Mouse (Mus musculus): ENCODE measurements at regions not wholly inside any gene's neighbourhood (a gene's known extent, or its start where the extent isn't known, plus 50 kb on each side); places are given as distances from the start of the nearest gene placed in this dataset.

DNA sequence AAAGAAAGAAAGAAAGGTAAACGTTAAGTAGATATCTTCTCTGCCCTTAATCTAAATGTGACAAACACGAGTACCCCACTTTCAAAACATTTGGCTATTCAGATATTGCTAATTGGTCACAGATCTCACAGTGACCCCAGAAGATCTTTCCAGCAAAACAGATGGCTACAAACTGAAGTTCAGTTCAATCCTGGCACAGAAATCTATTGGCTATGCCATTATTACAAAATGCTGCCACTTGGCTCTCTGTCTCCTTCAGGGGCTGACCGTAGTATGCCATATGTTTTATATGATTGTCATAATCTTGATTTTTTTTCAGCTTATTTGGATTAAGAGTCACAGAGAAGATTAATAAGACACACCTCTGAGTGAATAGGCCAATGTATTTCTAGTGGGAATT lies 873.2 kb downstream of the Slc22a22 start:
- DNase-seq (ENCODE audit: extremely low spot score, low read depth, low spot score) = no peak

- no peak for DNase-seq (ENCODE audit: extremely low spot score, low read depth, low spot score)
Measured at GRCm38 (mm10) chr15:56592656-56593055, 884.8 kb downstream of the Slc22a22 start.

DNA sequence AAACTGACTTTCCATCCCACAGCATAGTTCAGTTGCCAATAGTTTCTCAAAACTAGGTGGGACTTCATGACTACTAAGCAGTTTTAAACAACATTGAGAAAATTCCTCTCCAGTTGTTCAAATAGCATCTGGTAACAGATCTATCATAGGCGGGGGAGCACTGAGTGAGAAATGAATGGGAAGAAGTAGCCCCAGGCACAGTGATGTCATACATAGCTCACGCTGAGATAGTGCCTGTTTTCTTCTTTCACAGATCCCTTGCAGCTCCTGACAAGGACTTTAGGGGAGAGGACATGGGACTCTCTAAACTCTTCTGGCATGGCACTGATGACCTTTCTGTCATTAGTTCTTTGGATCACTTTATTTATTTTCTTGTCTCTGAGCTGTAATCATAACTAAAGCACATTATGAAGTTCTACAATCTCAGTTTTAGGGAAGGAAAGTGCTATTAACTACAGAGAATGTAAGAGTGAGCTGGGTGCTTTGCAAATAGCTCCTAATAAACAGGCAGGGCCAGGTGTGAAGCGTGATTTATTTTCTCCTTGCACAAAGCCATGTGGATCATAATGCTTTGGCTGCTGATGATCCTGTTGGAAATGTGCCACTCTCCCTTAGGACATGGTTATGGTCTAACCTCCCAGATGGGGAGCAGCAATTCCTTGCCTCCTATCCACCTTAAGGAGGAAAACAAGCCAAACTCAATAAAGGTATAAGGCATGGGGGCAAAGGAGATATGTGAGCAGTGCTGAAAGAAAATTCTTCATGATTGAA lies 896.5 kb downstream of the Slc22a22 start:
- no peak for DNase-seq (ENCODE audit: extremely low spot score, low read depth, low spot score)

DNA sequence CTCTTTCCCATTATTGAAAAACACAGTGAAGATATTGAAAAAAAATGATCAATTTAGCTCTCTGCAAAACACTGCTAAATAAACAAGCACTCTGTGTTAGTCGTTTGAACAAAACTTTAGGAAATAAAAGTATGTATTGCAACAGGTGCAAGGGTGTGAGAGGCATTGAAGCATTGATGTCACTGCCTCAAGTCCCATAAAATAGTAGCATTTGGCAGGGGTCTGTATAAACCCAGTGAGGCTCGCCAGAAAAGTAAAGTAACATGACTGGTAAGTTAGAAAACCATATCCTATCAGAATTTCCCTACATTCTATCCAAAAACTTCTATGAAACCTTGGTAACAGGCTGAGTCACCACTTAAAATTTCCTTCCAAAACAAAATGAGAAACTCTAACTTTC lies 914.2 kb downstream of the Slc22a22 start:
- no peak for DNase-seq (ENCODE audit: extremely low spot score, low read depth, low spot score)

DNA sequence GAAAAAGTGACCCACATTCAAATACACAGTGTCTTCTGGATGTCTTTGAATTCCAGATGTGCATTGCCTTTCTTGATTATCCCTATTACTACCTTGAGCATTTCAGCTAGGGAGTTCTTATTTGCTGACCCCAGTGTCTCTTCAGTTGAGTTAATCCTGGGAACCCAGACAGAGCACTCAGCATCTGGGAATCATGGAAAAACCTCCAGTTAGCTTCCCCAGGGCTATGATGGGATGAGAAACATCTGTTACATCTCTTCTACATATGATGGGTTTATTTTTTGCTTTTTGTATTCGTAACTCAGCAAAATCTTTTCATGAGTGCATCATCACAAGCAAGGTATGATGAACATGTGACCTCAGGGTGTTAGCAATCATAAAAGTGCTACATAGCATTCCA lies 914.6 kb downstream of the Slc22a22 start:
- no peak for DNase-seq (ENCODE audit: extremely low spot score, low read depth, low spot score)

GRCm38 (mm10) chr15:56562143-56562542 lies 915.3 kb downstream of the Slc22a22 start:
- no peak for DNase-seq (ENCODE audit: extremely low spot score, low read depth, low spot score)

- DNase-seq (ENCODE audit: extremely low spot score, low read depth, low spot score) = no peak
Measured at GRCm38 (mm10) chr15:56554386-56554785, 923.0 kb downstream of the Slc22a22 start.

GRCm38 (mm10) chr15:56553851-56554250 lies 923.6 kb downstream of the Slc22a22 start:
- DNase-seq (ENCODE audit: extremely low spot score, low read depth, low spot score) = no peak

- no peak for DNase-seq (ENCODE audit: extremely low spot score, low read depth, low spot score)
Measured at GRCm38 (mm10) chr15:56531529-56531928, 945.9 kb downstream of the Slc22a22 start.

DNA sequence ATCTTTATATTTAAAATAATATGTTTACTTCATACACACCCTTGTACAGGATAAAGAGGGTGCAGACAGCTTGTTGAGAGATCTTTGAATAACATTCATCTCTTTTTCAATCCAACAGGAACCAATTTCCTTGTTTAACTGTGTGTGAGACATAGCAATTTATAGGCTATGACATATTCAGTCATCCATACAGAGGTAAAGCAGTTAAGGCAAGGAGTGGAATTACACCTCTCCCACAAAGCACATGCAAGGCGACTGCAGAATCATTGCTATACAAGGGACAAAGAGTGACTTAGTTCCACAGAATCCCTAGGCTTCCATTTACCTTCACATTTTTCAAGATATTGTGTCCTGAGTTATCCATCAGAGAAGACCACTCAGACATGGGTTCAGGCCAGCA lies 959.0 kb downstream of the Slc22a22 start:
- no peak for DNase-seq (ENCODE audit: extremely low spot score, low read depth, low spot score)

GRCm38 (mm10) chr15:56516095-56516494 lies 961.3 kb downstream of the Slc22a22 start:
- DNase-seq (ENCODE audit: extremely low spot score, low read depth, low spot score) = no peak

DNA sequence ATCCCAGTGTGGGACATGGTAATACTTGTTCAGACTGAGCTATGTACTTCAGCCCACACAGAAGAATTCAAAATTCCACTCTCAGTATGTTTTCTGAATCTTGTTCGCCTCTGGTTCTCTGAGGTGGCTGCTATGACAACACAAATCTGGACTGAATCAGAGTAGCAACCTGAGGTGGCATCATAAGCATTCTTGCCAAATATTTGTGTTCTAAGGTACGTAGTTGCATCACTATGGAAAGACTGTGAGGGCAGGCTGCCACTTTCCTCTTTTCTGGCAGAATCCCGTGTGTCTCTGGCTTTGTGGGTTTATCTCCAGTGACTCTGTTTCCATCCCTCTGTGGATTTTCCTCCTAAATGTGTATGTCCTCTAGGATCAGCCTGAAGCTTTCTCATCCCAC lies 978.7 kb downstream of the Slc22a22 start:
- DNase-seq (ENCODE audit: extremely low spot score, low read depth, low spot score) = no peak

GRCm38 (mm10) chr15:56497757-56498156 lies 979.7 kb downstream of the Slc22a22 start:
- no peak for DNase-seq (ENCODE audit: extremely low spot score, low read depth, low spot score)

DNA sequence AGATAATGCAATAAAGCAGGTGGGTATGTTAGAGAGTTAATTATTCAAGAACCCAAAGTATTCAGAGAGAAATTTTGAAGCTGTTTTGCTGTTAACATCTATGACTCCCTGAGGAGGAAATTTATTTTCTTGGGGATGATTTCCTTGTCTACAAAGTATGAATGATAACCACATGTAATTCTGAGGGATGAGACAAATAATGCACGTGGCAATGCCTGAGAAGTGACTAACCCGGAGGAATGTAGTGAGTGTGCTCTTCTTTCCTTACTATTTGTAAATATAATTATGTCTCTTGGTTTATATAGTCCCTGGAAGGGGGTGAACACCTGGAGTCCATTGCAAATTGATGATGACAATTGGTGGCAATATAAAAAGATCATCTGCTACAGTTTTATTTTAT lies 981.1 kb downstream of the Slc22a22 start:
- DNase-seq (ENCODE audit: extremely low spot score, low read depth, low spot score) = no peak

DNA sequence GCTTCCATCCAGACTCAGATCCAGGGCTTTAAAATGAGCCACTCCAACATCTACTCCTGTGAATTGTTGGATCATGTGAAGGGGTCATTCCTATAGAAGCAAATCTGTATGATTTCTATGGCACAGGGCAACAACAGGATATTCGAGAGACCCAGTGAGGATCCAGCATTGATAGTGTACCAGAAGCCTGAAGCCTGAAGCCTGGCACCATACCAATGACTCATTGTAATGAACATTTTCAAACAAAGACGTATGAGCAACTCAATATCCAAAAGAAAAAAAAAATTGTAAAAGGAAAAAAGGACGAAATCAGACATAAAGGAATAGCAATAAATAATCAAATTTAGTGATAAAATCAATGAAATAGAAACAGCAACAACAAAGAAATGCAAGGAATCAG lies 991.5 kb downstream of the Slc22a22 start:
- no peak for DNase-seq (ENCODE audit: extremely low spot score, low read depth, low spot score)

GRCm38 (mm10) chr15:56484693-56485092 lies 992.7 kb downstream of the Slc22a22 start:
- no peak for DNase-seq (ENCODE audit: extremely low spot score, low read depth, low spot score)

DNA sequence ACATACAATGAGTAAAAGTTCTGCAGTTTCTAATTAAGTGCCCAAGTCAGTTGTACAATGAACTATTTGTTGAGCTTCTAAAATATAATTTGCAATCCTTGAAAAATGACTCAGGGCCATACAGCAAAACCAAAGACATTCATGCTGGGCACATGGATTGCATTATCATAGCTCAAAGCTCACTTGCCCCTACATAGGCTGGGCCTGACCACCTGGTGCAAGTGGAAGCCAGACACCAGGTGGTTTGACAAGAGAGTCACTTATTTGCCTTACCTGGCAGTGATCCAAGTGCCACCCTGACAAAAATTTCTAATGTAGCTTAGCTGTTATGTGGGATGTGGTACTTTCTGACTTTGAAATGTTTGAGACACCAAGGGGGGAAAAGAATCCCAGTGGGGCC lies 997.7 kb downstream of the Slc22a22 start:
- DNase-seq (ENCODE audit: extremely low spot score, low read depth, low spot score) = no peak

GRCm38 (mm10) chr15:56479015-56479414 lies 998.4 kb downstream of the Slc22a22 start:
- no peak for DNase-seq (ENCODE audit: extremely low spot score, low read depth, low spot score)

DNA sequence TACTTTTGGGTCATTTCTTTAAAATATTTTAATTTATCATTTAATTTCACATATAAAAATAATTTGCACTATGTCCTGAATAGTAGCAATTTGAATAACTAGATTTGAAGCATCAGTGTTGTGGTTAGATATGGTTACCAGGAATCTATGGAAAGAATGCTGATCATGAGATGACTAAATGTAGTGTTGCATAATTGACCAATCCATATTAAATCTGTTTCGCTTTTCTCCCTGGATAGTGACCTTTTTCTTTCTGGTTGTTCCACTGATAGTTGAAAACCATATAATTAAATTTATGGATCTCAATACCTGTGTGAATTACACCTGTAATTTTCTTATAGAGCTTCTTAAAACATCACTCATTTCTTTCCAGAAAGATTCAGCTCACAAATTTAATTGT lies 1003.7 kb downstream of the Slc22a22 start:
- no peak for DNase-seq (ENCODE audit: extremely low spot score, low read depth, low spot score)

- no peak for DNase-seq (ENCODE audit: extremely low spot score, low read depth, low spot score)
Measured at GRCm38 (mm10) chr15:56451881-56452280, 1025.5 kb downstream of the Slc22a22 start.

DNA sequence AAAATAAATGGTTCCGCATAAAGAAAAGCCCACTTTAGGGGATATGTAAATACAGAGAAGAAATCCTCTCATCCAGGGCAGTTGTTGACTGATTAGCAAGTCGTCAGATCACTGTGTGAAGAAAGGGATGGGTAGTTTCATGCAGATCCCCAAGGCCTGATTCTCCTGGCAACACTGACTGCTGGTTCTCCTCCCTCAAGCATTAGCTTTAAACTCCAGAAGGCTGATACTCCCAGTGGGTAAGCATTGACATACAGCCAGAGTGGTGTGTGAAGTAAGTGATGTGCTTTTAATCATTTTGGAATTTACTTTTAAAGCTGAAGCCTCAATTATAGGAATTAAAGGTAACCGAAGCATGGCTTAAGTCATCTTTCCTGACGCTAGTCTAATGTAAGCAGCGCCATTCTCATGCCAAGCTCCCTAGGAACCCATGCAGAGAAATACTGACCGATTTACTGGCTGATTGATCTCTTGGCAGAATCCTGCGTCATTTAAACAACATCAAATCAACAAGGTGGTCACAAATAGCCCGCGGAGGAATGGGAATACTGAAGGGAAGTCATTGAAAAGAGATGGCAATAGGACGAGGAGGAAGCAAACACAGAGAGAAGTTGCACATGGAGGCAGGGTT lies 1029.3 kb downstream of the Slc22a22 start:
- DNase-seq (ENCODE audit: extremely low spot score, low read depth, low spot score) = no peak

DNA sequence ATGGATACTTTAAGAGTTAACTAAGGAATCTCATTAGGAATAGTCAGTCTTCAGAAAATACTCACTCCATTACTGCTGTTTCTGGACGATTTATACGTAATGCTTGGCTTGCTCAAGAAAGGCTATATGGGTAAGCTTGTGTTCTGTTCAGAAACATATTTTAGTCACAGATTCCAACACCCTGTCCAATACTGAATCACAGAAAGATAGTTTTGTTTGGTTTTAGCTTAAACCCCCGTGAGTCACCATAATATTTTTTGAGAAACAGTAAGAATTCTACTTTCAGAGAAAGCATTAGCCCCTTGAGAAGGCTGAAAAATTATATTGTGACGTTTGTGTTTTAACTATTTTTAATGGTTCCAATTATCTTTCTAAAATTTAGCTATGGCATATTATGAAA lies 1037.3 kb downstream of the Slc22a22 start:
- no peak for DNase-seq (ENCODE audit: extremely low spot score, low read depth, low spot score)

GRCm38 (mm10) chr15:56438370-56438769 lies 1039.1 kb downstream of the Slc22a22 start:
- DNase-seq (ENCODE audit: extremely low spot score, low read depth, low spot score) = no peak

Measured in hindlimb bud, embryonic 11.5 days (tissue).